Mouse (Mus musculus) forebrain, embryonic 14.5 days (tissue): ENCODE measurements around the gene Naxd. TPM values are rescaled to one million over a fixed set of nuclear protein-coding genes. Genes with fewer than 3 reads are reported as not detected.
"Not testable (repeated sequence)": the region's sequence is repeated elsewhere in the genome, so short reads cannot be mapped to it uniquely, and the experiment has no call there.

Experiments used
- ATAC-seq: fragments of 200-750 bp; cut with Nextera tagmentation; 2 replicates; pipeline ENCODE4 v1.8.0; 2017; ENCODE audit warnings: mild to moderate bottlenecking, moderate library complexity
- DNase-seq: peaks from one replicate; pipeline ENCODE4 v3.0.0-alpha.2; 2015; ENCODE audit warnings: low spot score
- H3K27ac ChIP-seq: fragments of 300-500 bp; sonication (generic); 2 replicates; pipeline ENCODE4 v1.5.1; 2014; ENCODE audit warnings: low read depth, mild to moderate bottlenecking, control low read depth, low read length, moderate library complexity
- H3K27me3 ChIP-seq: fragments of 300-500 bp; sonication (generic); replicated peaks from 2 replicates; pipeline ENCODE4 v1.6.1; 2014; ENCODE audit warnings: low read length, control low read depth, mixed read lengths; ENCODE audit not compliant: control insufficient read depth, insufficient read depth
- H3K36me3 ChIP-seq: fragments of 300-500 bp; sonication (generic); 2 replicates; pipeline ENCODE4 v1.6.1; 2014; ENCODE audit warnings: low read length, control low read depth; ENCODE audit not compliant: control insufficient read depth, insufficient read depth
- H3K4me1 ChIP-seq: fragments of 300-500 bp; sonication (generic); 2 replicates; pipeline ENCODE4 v1.6.1; 2014; ENCODE audit warnings: antibody characterized with exemption, low read length, control low read depth; ENCODE audit not compliant: control insufficient read depth, insufficient read depth
- H3K4me2 ChIP-seq: fragments of 300-500 bp; sonication (generic); 2 replicates; pipeline ENCODE4 v1.6.1; 2014; ENCODE audit warnings: mild to moderate bottlenecking, control low read depth, low read length
- H3K4me3 ChIP-seq: fragments of 300-500 bp; sonication (generic); 2 replicates; pipeline ENCODE4 v1.5.1; 2014; ENCODE audit warnings: low read depth, low read length, control low read depth
- H3K9ac ChIP-seq: fragments of 300-500 bp; sonication (generic); 2 replicates; pipeline ENCODE4 v1.6.1; 2014; ENCODE audit warnings: mild to moderate bottlenecking, low read length, control low read depth, moderate library complexity
- H3K9me3 ChIP-seq: fragments of 300-500 bp; sonication (generic); replicated peaks from 2 replicates; pipeline ENCODE4 v1.6.1; 2016; ENCODE audit warnings: low read length, control low read depth, mixed read lengths; ENCODE audit not compliant: control insufficient read depth
- WGBS: fragments of 180-500 bp; shearing (Covaris S2); extraction: QIAGEN DNeasy Blood & Tissue Kit; methylation state at CpG from one replicate; pipeline ENCODE4 v1.1.7; 2014; 5-methylcytosine and 5-hydroxymethylcytosine counted together
- polyA plus RNA-seq: library from polyadenylated mRNA; unstranded; fragments of >200 nt; fragmentation: Nextera tagmentation; extraction: Ambion mirVana; gene quantifications from 2 replicates; pipeline ENCODE4 v1.2.1, GENCODE M21; 2014

Naxd gene
- polyA plus RNA-seq, 1 experiment from 2014 or later: 170 TPM

DNA sequence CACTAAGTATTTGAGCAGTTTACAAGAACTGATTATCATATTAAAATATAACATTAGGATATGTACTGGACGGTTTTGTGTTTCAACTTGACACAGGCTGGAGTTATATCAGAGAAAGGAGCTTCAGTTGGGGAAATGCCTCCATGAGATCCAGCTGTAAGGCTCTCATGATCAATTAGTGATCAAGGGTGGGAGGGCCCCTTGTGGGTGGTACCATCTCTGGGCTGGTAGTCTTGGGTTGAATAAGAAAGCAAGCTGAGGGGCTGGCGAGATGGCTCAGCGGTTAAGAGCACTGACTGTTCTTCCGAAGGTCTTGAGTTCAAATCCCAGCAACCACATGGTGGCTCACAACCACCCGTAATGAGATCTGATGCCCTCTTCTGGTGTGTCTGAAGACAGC lies 30.8 kb upstream of the Naxd start:
- H3K27me3 ChIP-seq, H3K4me3 ChIP-seq, H3K36me3 ChIP-seq, H3K4me2 ChIP-seq, H3K27ac ChIP-seq, H3K9me3 ChIP-seq, ATAC-seq, H3K4me1 ChIP-seq, H3K9ac ChIP-seq, DNase-seq: not testable (repeated sequence)
- WGBS: 44% methylated on average over 4 of the region's 5 CpGs

DNA sequence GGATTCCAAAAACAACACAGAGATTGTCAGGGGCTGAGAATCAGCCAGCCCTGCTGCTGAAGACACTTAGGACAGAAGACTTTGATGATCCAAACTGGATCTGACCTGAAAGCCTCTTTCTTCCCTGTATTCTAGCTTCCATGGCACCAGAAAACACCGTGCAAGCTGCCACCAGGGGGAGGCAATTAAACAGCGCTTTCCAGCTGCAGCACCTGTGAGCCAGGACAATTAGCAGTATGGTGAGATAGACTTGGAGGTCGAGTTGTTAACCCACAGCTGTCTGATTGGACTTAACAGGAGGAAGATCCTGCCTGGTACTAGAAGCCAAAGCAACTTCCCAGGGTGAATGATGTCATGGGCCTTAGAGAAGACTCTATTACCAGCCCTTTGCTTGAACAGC lies 28.2 kb upstream of the Naxd start:
- Histone ChIP-seq H3K4me2 (no peak overlapping the region), H3K9ac (no peak overlapping the region), H3K36me3 (no peaks in the 10 kb centered on the region), H3K4me3 (no peak overlapping the region), H3K4me1 (peaks cover 2% of the 10 kb centered on the region; the same call in 1 of the 2 replicates), H3K27ac (no peak overlapping the region), H3K27me3 (no peaks in the 10 kb centered on the region; the same call in none of the 2 replicates), H3K9me3 (no peaks in the 10 kb centered on the region)
- ATAC-seq (no peak), DNase-seq (peak; percentile 62)
- WGBS: 2% methylated on average over 3 of the region's 3 CpGs

DNA sequence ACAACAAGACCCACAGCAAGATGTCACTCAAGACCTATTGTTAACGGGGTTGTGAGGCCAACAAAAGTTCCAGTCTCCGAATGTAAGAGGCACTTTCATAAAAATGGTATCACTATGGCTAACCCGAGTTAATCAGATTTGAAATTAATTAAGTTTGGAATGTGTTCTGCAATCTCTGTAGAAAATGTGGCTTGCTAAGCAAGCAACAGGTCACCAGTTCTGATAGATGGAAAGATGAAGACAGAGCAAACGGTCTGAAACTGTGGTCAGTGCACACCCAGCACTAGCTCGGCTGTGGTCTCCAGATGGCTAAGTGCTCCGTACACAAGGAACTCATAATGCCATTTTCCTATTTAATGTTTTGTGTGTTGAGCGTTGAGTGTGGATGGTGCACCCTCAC lies 26.6 kb upstream of the Naxd start:
- Histone ChIP-seq H3K27ac (no peak overlapping the region), H3K9me3 (no peaks in the 10 kb centered on the region), H3K27me3 (peaks cover 14% of the 10 kb centered on the region), H3K36me3 (no peaks in the 10 kb centered on the region), H3K4me3 (no peak overlapping the region), H3K9ac (no peak overlapping the region), H3K4me2 (no peak overlapping the region), H3K4me1 (peaks cover 2% of the 10 kb centered on the region; the same call in 1 of the 2 replicates)
- WGBS: 74% methylated on average over 7 of the region's 7 CpGs
- ATAC-seq (no peak), DNase-seq (no peak)

DNA sequence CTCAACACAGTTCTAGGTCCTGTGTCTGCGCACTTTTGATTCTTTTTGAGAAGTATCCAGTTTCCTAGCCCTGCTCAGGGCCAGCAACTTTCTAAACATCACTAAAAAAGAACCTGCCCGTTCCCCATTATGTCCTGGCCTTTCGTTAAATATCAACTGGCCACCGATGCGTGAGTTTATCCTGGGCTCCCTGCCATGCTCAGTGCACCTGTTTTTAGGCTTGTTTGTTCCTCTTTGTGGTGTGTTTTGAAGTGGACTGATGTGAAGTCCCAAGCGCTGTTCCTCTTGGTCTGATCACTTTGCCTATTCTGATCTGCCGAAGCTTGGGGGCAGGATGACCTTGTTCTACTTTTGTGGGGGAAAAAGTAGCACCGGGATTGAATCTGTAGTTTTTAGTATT lies 26.0 kb upstream of the Naxd start:
- 28% methylated on average over 8 of the region's 8 CpGs for WGBS
- no peaks in the 10 kb centered on the region for H3K9me3 ChIP-seq
- H3K4me3 ChIP-seq: no peak overlapping the region
- peaks cover 19% of the 10 kb centered on the region for H3K27me3 ChIP-seq
- no peak overlapping the region for H3K4me2 ChIP-seq
- no peak overlapping the region for H3K27ac ChIP-seq
- peaks cover under 1% of the 10 kb centered on the region; the same call in 1 of the 2 replicates for H3K4me1 ChIP-seq
- H3K9ac ChIP-seq: no peak overlapping the region
- ATAC-seq (no peak), DNase-seq (no peak)
- no peaks in the 10 kb centered on the region for H3K36me3 ChIP-seq

DNA sequence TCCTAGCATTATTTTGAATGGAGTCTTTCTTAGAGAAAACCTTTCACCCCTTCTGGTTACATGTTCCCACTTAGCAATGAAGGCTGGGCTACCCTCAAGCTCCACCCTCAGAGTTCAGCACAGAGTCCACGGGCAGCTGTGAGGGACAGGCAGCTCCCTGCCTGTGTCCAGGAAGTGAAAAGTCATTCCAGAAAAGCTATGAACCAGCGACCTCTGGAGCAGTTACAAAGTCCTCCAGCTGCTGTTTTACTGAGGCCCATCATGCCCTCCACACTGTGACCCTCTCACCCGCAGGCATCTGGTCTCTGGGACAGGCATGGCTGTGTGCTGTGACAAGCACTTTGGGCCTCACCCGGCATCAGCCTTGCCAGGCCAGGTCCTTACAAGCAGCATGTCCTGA lies 24.2 kb upstream of the Naxd start:
- Histone ChIP-seq H3K27me3 (peaks cover 36% of the 10 kb centered on the region), H3K4me2 (no peak overlapping the region), H3K9me3 (no peaks in the 10 kb centered on the region), H3K4me3 (no peak overlapping the region), H3K9ac (no peak overlapping the region), H3K36me3 (no peaks in the 10 kb centered on the region), H3K27ac (no peak overlapping the region), H3K4me1 (peaks cover 4% of the 10 kb centered on the region; the same call in 1 of the 2 replicates)
- no peak for ATAC-seq
- WGBS: 40% methylated on average over 4 of the region's 4 CpGs
- no peak for DNase-seq

DNA sequence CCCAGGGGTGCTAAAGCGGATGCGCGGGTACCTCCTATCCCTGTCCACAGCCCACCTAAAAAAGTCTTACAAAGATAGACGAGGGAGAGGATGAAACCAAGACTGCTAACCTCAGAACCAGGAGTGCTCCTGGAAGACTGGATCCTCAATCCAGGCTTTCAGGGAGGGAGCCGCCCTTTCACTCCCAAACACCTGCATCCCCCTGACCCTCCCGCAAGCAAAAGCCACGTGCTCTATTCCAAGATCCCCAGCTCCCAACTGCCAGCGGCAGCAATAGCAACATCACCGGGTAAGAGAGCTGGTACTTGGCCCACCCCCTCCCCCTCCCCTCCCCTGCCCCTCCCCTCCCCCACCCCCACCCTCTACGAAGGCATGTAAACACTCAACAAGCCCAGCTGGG lies 21.9 kb upstream of the Naxd start:
- no peaks in the 10 kb centered on the region for H3K36me3 ChIP-seq
- no peak overlapping the region for H3K4me2 ChIP-seq
- no peaks in the 10 kb centered on the region for H3K9me3 ChIP-seq
- H3K27me3 ChIP-seq: peaks cover 60% of the 10 kb centered on the region
- no peak overlapping the region for H3K4me3 ChIP-seq
- no peak for ATAC-seq
- no peak overlapping the region for H3K9ac ChIP-seq
- no peak for DNase-seq
- H3K4me1 ChIP-seq: peaks cover 9% of the 10 kb centered on the region
- WGBS: 7% methylated on average over 9 of the region's 10 CpGs
- no peak overlapping the region for H3K27ac ChIP-seq

DNA sequence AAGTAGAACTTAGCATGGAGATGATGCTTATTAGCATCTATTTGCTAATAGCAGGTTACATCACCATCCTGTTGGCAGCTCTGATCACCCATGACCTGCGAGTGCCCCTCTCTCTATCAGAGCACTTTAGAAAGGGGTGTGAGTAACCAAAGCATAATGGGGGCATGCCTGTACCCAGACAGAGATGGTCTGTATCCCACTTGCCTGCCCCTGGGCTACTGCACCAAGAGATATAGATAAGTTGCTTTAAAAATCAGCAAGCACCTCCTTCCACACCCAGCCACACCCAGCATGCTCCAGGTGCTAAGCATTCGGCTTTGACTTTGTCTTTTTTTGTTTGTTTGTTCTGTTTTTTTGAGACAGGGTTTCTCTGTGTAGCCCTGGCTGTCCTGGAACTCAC lies 21.4 kb upstream of the Naxd start:
- H3K9me3 ChIP-seq: no peaks in the 10 kb centered on the region
- 25% methylated on average over 2 of the region's 2 CpGs for WGBS
- H3K4me2 ChIP-seq: no peak overlapping the region
- no peaks in the 10 kb centered on the region for H3K36me3 ChIP-seq
- no peak overlapping the region for H3K9ac ChIP-seq
- H3K27me3 ChIP-seq: peaks cover 64% of the 10 kb centered on the region
- ATAC-seq (no peak), DNase-seq (no peak)
- H3K4me3 ChIP-seq: no peak overlapping the region
- peaks cover 9% of the 10 kb centered on the region for H3K4me1 ChIP-seq
- no peak overlapping the region for H3K27ac ChIP-seq

DNA sequence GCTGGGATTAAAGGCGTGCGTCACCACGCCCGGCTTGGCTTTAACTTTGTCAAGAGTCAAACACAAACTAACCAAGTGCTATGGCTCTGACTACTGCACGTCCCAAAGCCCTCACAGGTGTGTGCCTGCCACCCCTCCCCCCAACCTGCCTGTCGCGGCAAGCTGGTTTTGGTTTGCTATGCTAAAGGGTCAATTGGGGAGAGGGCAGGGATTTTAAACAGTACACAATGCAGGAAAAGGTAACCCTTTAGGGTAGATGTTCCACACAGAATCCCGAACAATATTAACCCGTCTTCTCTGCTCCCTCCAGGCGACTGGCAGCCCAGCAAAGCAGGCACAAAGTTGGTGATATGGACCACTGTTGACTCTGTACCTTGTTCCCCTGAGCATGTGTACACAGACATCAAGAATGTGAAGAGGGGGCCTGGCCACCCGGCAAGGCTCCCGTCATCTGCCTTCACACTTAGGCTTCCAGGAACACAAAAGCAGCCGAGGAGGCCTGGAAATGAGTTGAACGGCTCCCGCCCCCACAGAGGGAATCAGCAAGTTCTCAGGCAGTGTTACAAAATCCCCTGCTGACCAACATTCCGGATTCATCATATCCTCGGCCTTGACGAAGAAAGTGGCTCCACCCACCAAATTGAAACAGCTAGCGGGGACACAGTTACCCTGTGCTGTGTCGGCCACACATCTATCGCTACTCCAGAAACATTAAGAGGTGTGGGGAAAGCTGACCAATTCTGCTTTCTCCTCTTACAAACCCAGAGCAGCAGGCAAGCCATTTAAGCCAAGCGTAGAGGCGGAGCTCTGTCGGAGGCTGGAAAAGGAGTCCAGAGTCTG lies 20.7 kb upstream of the Naxd start:
- H3K27ac ChIP-seq: no peak overlapping the region

DNA sequence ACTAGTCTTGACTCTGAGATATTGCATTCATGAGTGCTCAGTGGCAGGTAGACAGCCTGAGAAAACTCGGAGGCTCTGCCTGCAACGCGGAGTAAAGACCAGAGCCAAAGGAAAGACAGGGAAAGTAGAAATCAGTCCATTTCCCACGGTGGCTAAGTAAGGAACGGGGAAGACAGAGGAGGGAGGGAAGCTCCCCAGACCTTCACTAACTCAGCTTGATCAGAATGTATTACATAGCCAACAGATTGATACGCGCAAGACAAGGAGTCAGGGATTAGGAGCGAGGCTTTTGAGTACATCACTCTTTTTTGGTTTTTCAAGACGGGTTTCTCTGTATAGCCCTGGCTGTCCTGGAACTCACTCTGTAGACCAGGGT lies 20.1 kb upstream of the Naxd start:
- H3K4me3 ChIP-seq: no peak overlapping the region
- DNase-seq (no peak), ATAC-seq (no peak)
- no peaks in the 10 kb centered on the region for H3K9me3 ChIP-seq
- no peak overlapping the region for H3K9ac ChIP-seq
- no peak overlapping the region for H3K27ac ChIP-seq
- WGBS: 7% methylated on average over 9 of the region's 9 CpGs
- H3K36me3 ChIP-seq: no peaks in the 10 kb centered on the region
- H3K27me3 ChIP-seq: peaks cover 66% of the 10 kb centered on the region
- H3K4me1 ChIP-seq: peaks cover 9% of the 10 kb centered on the region; the same call in 1 of the 2 replicates
- peak overlapping the region; percentile 16; the same call in 1 of the 2 replicates for H3K4me2 ChIP-seq

More for the DNA sequence above, 20.7 kb upstream of the Naxd start:
- Histone ChIP-seq H3K27me3 (peaks cover 66% of the 10 kb centered on the region), H3K4me2 (peak overlapping the region; percentile 16; the same call in 1 of the 2 replicates), H3K9me3 (no peaks in the 10 kb centered on the region), H3K4me1 (peaks cover 9% of the 10 kb centered on the region; the same call in 1 of the 2 replicates), H3K4me3 (peak overlapping the region; percentile 8; the same call in 1 of the 2 replicates), H3K36me3 (no peaks in the 10 kb centered on the region), H3K9ac (no peak overlapping the region)
- DNase-seq (no peak), ATAC-seq (0 out of 2 replicates have a peak, but pooled peaks have one; percentile 26)
- WGBS: 7% methylated on average over 24 of the region's 24 CpGs
